Mouse (Mus musculus): Measurements from ENCODE around the gene Mkrn3.

Mkrn3 gene

DNA sequence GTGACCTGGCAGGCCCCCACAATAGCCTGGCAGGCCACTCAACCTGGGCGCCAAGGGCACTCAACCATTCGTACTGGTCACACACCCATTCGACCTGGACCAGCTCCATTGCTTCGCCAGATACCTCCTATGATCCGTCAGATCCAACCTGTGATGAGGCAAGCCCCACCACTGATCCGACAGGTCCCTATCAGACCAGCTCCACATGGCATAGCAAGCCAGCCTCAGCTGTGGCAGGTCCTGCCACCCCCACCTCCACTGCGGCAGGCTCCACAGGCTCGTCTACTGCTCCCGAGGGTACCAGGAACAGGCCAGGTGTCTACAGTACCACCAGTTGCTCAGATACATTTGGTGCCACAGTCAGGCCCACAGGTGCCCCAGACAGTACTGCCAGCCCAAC lies 41.4 kb downstream of the Mkrn3 start:
- DNase-seq (ENCODE audit: low read depth, low spot score), result no peak

DNA sequence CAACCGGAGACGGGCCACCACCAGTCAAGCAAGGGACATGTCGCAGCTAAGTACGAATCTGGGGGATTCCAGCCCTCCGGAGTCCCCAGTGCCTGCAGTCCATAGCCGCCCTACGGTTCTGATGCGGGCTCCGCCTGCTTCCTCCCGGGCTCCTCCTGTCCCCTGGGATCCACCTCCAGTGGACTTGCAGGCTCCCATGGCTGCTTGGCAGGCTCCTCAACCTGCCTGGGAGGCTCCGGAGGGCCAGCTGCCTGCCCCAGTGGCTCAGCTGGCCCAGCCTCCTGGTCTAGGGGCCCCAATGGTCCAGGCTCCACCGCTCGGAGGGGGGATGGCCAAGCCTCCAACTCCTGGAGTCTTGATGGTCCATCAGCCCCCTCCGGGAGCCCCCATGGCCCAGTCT lies 42.6 kb downstream of the Mkrn3 start:
- no peak for DNase-seq (ENCODE audit: low read depth, low spot score)

DNA sequence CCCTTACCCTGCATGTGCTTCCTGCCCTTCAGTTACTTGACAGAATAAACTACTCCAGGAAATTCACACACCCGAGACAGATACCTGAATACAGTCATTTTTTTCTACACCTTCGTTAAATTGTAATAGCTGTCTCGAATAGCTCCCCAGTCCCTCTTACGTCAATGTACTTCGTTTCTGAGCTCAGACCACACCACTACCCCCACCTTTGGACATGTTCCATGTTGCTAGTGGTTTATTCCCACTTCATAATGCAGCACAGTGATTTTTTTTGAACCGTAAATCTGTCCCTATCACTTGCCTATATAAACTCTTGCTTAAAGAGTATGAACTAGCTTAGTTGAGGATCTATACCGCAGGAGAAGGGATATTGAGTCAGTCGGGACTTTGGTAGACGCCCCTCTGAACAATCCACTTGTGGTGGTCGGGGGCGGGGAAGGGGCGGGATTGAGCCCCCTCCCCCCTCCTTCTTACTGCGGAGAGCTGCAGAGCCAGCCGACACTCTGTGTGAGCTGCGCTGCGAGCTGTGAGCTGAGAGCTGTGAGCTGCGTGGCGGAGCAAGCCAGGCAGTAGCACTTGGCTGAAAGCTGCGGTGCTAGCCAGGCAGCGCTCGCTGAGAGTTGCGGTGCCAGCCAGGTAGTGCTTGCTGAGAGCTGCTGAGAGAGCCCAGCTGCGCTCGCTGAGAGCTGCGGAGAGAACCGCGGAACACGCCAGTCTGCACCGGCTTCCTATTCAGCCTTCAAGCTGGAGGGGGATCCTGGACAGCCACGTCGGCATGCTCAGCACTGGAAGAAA lies 43.2 kb downstream of the Mkrn3 start, which contains the start of gene Magel2:
Gene Magel2 (plus strand): TSS at position 501 of the 795 bp plus-strand sequence.
- DNase-seq (ENCODE audit: low read depth, low spot score), result peak; percentile 60

DNA sequence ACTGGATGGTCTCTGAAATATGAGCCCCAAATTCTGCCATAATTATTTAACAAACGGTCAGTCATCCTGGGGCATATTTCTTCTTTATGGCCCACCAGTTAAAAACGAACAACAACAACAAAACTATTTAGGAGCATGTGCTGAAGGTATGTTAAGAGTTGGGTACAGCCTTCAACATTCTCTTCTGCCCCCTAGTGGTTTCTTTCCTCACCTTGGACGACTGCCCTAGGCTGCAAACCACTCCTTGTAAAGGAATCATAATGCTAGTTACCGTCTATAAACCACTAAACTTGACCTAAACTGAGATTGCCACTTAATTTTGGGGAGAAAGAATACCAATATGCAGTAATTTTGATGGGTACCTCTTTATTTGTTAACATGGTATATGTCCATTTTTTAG lies 44.3 kb downstream of the Mkrn3 start:
- peak; percentile 57 for DNase-seq (ENCODE audit: low read depth, low spot score)

Measured in brain, adult 2 months (tissue).